Mouse (Mus musculus): ENCODE measurements around the gene Dnah12.

- TF ChIP-seq POLR2A (IDR thresholded peaks at IDR 0.05; ENCODE audit: extremely low read depth, insufficient read depth, low read length) (no peak), CTCF (IDR thresholded peaks at IDR 0.05; ENCODE audit: low read depth, low read length) (no peak)
These were observed 160.0 kb downstream of the Dnah12 start for GRCm38 (mm10) chr14:26853053-26853452.
